Mouse (Mus musculus) heart, adult 2 months (tissue): Measurements from ENCODE around the gene Stx8. TPM values are rescaled to one million over a fixed set of nuclear protein-coding genes. Genes with fewer than 3 reads are reported as not detected.

ENCODE experiments used
- DNase-seq, 2 experiments: peaks; one replicate each; pipeline ENCODE4 v3.0.0; 2021
- H3K27ac ChIP-seq: fragments of 200-600 bp; 2 replicates; pipeline ENCODE4 v1.8.1; 2022
- H3K27me3 ChIP-seq: fragments of 200-500 bp; 2 replicates; pipeline ENCODE4 v1.6.1; 2012; ENCODE audit warnings: mild to moderate bottlenecking, low read length, inconsistent platforms, mixed read lengths; ENCODE audit not compliant: control insufficient read depth, insufficient read depth
- H3K36me3 ChIP-seq: fragments of 200-500 bp; 2 replicates; pipeline ENCODE4 v1.6.1; 2012; ENCODE audit warnings: low read length, inconsistent platforms; ENCODE audit not compliant: control insufficient read depth, insufficient read depth
- H3K4me1 ChIP-seq: fragments of 200-500 bp; 2 replicates; pipeline ENCODE4 v1.6.1; 2011; ENCODE audit warnings: low read length; ENCODE audit not compliant: control insufficient read depth, insufficient read depth
- H3K4me3 ChIP-seq: fragments of 200-600 bp; 2 replicates; pipeline ENCODE4 v1.8.1; 2022
- H3K79me2 ChIP-seq: fragments of 200-500 bp; replicated peaks from 2 replicates; pipeline ENCODE4 v1.6.1; 2012; ENCODE audit warnings: mild to moderate bottlenecking, inconsistent platforms, low read length, moderate library complexity, mixed read lengths; ENCODE audit not compliant: control insufficient read depth, insufficient read depth
- H3K9ac ChIP-seq: fragments of 200-500 bp; 2 replicates; pipeline ENCODE4 v1.6.1; 2012; ENCODE audit warnings: low read depth, mild to moderate bottlenecking, control low read depth, inconsistent platforms, low read length, mixed read lengths
- CTCF ChIP-seq: fragments of 200-600 bp; IDR thresholded peaks from 2 replicates; pipeline ENCODE4 v1.8.1; 2022; ENCODE audit warnings: antibody characterized with exemption, mild to moderate bottlenecking, moderate library complexity
- EP300 ChIP-seq: fragments of 200-500 bp; IDR thresholded peaks from 2 replicates; pipeline ENCODE4 v1.6.1; 2011; ENCODE audit warnings: low read depth, low read length, control low read depth; ENCODE audit not compliant: insufficient read depth
- POLR2A ChIP-seq: fragments of 200-500 bp; IDR thresholded peaks from 2 replicates; pipeline ENCODE4 v1.6.1; 2011; ENCODE audit warnings: mild to moderate bottlenecking, low read depth, low read length, control low read depth; ENCODE audit not compliant: insufficient read depth
- WGBS: fragments of 180-500 bp; shearing (Covaris S2); methylation state at CpG from one replicate; pipeline ENCODE4 v1.1.7; 2018; 5-methylcytosine and 5-hydroxymethylcytosine counted together
- intact Hi-C: fragments of 180-260 bp; cut with DNase I; formaldehyde crosslinking; loops from one replicate; pipeline ENCODE4 v1.15.1; 2025
- polyA plus RNA-seq: library from polyadenylated mRNA; depleted of rRNA; stranded (reverse); fragments of >200 nt; gene quantifications from 2 replicates; pipeline ENCODE4 v1.2.3, GENCODE M21; 2012
- total RNA-seq, 2 experiments: library from RNA; stranded (reverse); gene quantifications; 2 replicates each; pipeline ENCODE4 v1.2.3; 2021

Gene Stx8
- total and polyA plus RNA-seq, 3 experiments: 6.7 to 29.1 (median 22.6) TPM

- Histone ChIP-seq H3K36me3 (no peaks in the 10 kb centered on the region), H3K4me1 (peaks cover 9% of the 10 kb centered on the region), H3K4me3 (no peak overlapping the region), H3K79me2 (no peaks in the 10 kb centered on the region), H3K27me3 (no peaks in the 10 kb centered on the region), H3K27ac (no peak overlapping the region), H3K9ac (no peak overlapping the region)
- WGBS: 92% methylated on average over 10 of the region's 10 CpGs
- TF ChIP-seq POLR2A: no peak
- TF ChIP-seq CTCF: no peak
- no peak for TF ChIP-seq EP300
- DNase-seq: no peak
- intact Hi-C loops: no loop called here
Measured at GRCm38 (mm10) chr11:68201811-68202459, 235.9 kb downstream of the Stx8 start.

DNA sequence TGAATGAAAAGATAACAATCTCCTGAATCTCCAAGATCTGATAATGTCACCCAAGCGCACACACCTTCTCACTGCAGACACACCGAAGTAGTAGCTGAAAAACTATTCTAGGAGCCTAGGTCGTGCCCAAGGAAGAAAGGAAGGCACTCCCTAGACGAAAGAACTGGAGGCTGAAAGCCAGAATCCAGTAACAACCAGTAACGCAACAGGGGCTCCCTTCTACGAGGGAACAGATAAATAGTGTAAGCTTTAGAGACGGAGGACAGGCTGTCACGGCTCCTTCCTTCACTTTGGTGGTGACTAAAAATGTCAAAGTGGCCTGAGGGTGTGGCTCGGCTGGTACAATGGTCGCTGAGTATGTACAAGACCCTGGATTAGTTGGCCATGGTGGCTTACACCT lies 236.6 kb downstream of the Stx8 start:
- 80% methylated on average over 10 of the region's 10 CpGs for WGBS
- H3K4me3 ChIP-seq: no peak overlapping the region
- intact Hi-C loops: no loop called here

GRCm38 (mm10) chr11:68203658-68204315 lies 237.8 kb downstream of the Stx8 start:
- DNase-seq: peak in 1 of 2 experiments; percentile 52
- no peaks in the 10 kb centered on the region for H3K36me3 ChIP-seq
- intact Hi-C loops: no loop called here
- no peak overlapping the region for H3K4me3 ChIP-seq
- no peaks in the 10 kb centered on the region for H3K27me3 ChIP-seq
- no peak overlapping the region for H3K27ac ChIP-seq
- no peaks in the 10 kb centered on the region for H3K79me2 ChIP-seq
- peaks cover 8% of the 10 kb centered on the region for H3K4me1 ChIP-seq
- TF ChIP-seq POLR2A (no peak), EP300 (peak; percentile 84)
- 75% methylated on average over 10 of the region's 10 CpGs for WGBS
- H3K9ac ChIP-seq: no peak overlapping the region

More for the DNA sequence above, 236.6 kb downstream of the Stx8 start:
- Histone ChIP-seq H3K27ac (no peak overlapping the region), H3K36me3 (no peaks in the 10 kb centered on the region), H3K79me2 (no peaks in the 10 kb centered on the region), H3K27me3 (no peaks in the 10 kb centered on the region), H3K4me1 (peaks cover 4% of the 10 kb centered on the region), H3K9ac (no peak overlapping the region)
- TF ChIP-seq EP300: no peak
- TF ChIP-seq POLR2A: no peak
- no peak for TF ChIP-seq CTCF
- no peak for DNase-seq

- DNase-seq: no peak
- no peak overlapping the region for H3K9ac ChIP-seq
- H3K27me3 ChIP-seq: no peaks in the 10 kb centered on the region
- TF ChIP-seq POLR2A (no peak), EP300 (no peak), CTCF (no peak)
- H3K36me3 ChIP-seq: no peaks in the 10 kb centered on the region
- WGBS: 75% methylated on average over 5 of the region's 5 CpGs
- intact Hi-C loops: no loop called here
- no peak overlapping the region for H3K4me3 ChIP-seq
- peaks cover 8% of the 10 kb centered on the region for H3K4me1 ChIP-seq
- H3K27ac ChIP-seq: no peak overlapping the region
- H3K79me2 ChIP-seq: no peaks in the 10 kb centered on the region
Measured at GRCm38 (mm10) chr11:68204407-68204806, 238.4 kb downstream of the Stx8 start.

- Histone ChIP-seq H3K79me2 (no peaks in the 10 kb centered on the region), H3K4me3 (no peak overlapping the region), H3K9ac (no peak overlapping the region), H3K27me3 (no peaks in the 10 kb centered on the region), H3K4me1 (peaks cover 5% of the 10 kb centered on the region; the same call in 1 of the 2 replicates), H3K27ac (no peak overlapping the region), H3K36me3 (no peaks in the 10 kb centered on the region)
- TF ChIP-seq CTCF: no peak
- no peak for TF ChIP-seq POLR2A
- TF ChIP-seq EP300: no peak
- no peak for DNase-seq
- 82% methylated on average over 10 of the region's 10 CpGs for WGBS
- intact Hi-C loops: no loop called here
Measured at GRCm38 (mm10) chr11:68205572-68206229, 239.7 kb downstream of the Stx8 start.

DNA sequence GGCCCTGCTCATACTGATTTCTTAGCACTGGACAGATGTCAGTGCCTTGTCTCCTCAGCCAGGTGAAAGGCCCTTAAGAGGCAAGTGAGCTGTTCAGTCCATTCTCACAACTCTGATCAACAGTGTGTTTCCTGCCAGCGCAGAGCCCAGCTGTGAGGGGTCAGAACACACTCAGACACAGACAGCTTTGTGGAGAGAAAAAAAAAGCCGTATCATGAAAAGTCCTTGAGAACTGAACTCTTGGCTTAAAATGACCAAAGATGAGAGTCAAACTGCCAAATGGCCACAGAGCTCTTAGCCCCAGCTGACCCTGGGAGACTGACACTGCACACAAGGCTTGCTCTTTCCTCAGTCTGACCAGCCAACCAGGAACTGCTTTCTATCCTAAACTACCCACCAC lies 242.0 kb downstream of the Stx8 start:
- Histone ChIP-seq H3K4me3 (no peak overlapping the region), H3K27me3 (no peaks in the 10 kb centered on the region), H3K79me2 (no peaks in the 10 kb centered on the region), H3K36me3 (no peaks in the 10 kb centered on the region), H3K27ac (no peak overlapping the region; the same call in 1 of the 2 replicates), H3K4me1 (peaks cover 6% of the 10 kb centered on the region; the same call in 1 of the 2 replicates), H3K9ac (no peak overlapping the region)
- no peak for TF ChIP-seq EP300
- TF ChIP-seq POLR2A: no peak
- no peak for TF ChIP-seq CTCF
- 91% methylated on average over 2 of the region's 2 CpGs for WGBS
- intact Hi-C loops: no loop called here
- no peak for DNase-seq
